Mouse (Mus musculus): ENCODE measurements at regions not wholly inside any gene's neighbourhood (a gene's known extent, or its start where the extent isn't known, plus 50 kb on each side); places are given as distances from the start of the nearest gene placed in this dataset.

DNA sequence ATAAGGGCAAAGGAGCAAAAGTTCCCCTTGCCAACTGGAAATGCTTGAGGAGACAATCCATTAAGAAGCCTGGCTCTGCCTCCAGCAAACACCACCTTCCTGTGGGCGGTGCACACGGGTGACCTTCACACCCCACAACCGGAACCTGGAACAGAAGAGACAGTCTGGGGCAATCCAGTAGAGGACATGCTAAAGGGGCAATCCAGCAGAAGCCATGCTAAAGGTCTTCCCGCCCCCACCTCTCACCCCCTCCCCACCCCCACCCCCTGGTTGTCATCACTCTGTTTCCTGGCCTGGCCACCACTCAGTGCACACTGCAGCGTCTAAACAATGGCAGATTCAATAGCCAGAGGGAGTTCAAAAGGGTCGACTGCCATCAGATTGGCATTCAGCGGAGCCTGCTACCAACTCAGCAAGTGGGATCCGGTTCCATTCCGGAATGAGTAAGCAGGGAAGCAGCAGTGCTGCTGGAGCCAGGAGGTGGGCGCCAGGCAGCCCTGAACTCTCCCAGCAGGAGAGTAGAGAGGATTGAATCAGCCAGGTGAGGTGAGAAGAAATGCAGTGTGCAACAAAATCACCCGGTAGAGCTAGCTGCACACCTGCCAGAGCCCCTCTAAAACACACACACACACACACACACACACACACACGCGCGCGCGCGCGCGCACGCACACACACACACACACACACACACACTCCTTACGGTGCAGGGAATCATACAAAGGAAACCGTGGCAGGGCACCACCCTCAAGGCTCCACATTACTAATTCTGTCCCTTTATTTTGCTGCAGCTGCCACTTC, 443.7 kb upstream of the Smim15 start:
- peak; percentile 25 for ATAC-seq (ENCODE audit: poor library complexity, severe bottlenecking)

DNA sequence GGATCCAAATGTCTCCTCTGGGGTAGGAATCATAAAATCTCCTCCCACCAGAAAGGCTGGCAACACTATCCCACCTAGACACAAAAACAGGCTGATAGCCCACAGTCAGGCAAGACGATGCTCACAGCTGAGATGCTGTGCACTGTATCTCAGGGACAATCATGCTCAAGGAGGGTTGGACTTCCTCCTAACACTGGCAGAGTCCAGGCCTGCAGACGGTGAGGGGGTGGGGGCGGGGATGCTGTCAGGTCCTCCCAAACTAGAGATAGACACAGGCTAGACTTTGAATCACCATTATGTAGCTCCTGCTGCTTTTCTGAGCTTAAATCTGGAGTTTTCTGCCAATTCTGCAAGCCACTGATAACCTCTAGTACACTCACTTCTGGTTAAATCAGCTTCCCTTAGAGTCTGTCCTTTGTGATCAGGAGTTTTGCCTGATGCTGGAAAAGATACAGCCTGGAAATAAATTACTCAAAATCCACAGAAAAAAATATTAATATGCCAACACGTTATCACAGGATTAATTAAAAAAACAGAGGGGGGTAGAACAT, 445.1 kb upstream of the Smim15 start:
- ATAC-seq (ENCODE audit: poor library complexity, severe bottlenecking), result peak; percentile 34; the same call in 1 of the 2 replicates

DNA sequence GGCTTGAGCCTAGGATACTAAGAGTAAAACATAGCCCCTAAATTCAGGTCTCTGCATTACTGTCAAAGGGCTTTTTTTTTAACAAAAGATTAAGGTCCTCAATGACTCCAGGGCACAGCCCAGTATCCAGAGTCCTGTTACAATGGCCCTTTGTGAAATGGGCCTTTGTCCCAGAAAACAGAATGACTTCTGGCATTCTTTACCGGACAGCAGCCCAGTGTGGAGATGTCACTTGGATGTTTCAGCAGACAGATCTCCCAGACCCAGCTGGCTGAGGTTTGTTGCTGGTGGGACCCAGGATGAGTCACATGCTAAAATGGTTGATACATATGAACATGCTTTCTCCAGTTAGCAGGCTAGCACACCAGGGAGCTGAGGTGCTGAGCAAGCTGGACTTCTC, 445.9 kb upstream of the Smim15 start:
- ATAC-seq (ENCODE audit: poor library complexity, severe bottlenecking), result no peak

DNA sequence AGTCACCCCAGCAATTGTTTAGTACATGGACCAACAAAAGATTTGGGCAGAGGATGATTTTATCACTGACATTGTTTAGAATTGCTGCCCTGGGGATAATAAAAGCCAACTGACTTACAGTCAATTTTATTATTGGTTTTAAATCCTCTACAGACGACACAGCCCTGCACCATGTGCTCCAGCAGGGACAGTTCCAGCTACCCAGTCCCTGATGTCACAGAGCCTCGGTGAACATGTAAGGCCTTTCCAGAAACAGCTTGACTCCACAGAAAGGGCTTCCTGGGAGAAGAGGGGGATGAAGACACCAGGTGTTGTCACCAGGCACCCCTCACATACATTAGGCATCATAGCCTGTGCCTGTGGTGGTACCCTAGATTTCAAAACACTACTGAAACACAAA, 447.0 kb upstream of the Smim15 start:
- ATAC-seq (ENCODE audit: poor library complexity, severe bottlenecking), result no peak

DNA sequence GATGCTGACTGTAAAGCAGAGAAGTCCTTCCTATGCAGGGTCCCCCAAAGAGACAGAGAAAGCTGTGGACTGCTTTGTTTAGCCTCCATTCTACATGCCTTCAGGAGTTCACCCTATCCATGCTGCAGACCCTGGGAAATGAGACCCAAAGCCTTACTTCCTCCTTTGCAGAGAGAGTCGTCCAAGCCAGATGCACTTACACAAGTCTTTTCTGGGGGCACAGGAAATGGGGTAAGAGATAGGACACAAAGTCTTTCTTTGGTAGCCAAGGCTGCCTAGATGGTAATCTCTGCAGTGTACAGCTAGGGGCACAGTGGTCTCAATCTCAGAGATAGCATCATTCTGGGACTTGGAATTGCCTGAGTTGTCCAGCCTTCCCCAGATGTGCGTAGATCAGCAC, 448.1 kb upstream of the Smim15 start:
- ATAC-seq (ENCODE audit: poor library complexity, severe bottlenecking), result peak; percentile 59

DNA sequence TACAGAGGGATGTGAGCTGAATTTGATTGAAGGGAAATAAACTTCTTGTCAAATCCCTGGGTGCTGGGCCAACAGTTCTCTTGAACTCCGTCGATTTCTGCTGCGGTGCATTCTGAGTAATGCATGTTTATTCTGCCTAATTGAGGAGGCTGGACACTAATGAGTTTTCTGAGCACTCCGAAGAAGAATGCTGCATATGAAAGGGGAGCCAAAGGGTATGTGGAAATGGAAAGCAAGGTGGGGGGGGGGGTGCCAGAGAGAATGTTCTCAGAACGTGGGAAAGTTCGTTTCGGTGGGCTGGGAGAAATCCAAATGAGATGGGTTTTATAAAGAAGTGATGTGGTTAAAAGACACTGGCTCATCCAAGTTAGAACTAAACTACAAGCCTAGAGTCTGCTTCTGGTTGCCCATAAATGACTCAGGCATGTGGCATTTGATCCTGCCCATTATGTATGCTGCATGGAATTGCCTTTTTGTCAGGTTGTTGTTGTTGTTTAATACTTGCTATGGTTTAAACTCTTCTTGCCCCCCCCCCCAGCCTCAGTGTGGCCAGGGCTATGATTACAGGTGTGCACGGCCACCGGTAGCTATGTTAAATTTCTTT, 455.7 kb upstream of the Smim15 start:
- no peak for ATAC-seq (ENCODE audit: poor library complexity, severe bottlenecking)

DNA sequence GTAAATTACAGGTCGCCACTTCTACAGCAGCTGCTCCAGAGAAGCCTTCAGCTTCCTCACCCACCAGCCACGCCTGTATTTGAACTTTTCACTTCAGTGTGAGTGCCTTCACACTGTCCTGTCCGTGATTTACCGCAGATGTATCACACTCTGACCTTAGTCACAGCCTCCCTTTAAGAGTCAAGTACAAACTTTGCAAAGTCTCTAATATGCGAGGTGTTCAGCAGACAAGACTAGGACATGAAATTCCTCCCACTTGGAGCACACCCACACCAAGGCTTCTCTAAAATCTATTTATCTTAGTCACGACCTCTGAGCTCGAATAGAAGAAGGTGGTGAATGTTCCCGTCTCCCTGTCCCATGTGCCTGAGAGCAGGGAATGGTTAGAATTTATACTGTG, 456.6 kb upstream of the Smim15 start:
- no peak for ATAC-seq (ENCODE audit: poor library complexity, severe bottlenecking)

DNA sequence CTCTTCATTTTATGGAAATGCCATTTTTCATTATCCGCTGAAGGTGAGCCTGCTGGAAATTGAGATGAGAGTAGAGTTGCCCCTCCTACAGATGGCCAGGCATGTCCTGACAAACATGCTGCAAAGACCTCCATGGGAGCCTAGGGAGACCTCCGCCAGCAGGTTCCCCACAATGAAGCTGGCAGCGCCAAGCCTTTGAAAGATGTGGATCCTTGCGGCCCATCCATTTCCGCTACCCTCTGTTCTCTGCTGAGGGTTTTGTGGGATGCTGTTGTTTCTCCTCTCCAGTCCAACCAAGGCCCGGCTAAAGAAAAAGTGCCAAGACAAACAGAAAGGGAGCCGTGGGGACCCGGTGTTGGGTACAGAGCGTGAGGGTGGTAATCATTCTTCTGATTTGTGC, 458.3 kb upstream of the Smim15 start:
- no peak for ATAC-seq (ENCODE audit: poor library complexity, severe bottlenecking)

DNA sequence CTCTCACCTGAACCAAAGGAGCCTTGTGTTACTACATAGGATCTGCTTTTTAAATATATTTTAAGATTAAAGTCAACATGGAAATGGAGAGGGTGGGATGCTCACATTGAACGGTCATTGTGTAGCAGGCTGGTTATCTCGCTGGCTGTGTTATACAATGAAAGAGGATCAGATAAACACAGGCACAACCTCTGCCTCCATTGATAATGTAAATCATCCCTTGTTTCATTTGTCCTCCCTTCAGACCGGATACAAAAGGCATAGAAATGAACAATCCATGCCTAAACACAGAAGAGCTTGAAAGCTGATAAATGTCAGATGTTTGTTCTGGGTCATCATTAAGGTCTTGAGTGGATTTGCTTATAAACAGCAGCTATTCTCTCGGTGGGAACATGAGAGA, 458.9 kb upstream of the Smim15 start:
- ATAC-seq (ENCODE audit: poor library complexity, severe bottlenecking), result no peak

DNA sequence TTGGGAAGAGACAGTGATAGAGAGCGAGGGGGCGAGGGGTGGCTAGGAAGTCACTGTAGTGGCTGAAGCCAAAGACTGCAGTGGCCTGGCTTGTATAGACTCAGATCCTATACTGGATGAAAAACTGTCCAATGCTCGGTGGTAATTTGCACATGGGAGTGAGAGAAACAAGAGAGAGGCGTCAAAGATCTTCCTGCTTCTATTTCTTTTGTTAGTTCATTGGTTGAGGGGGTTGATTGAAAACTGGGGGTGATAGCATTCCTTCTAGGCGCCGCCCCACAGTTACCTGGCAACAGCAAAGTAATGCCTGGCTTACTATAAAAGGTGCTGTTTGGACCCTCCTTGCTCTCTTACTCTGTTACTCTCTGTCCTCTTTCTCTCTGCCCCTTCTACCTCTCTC, 465.3 kb upstream of the Smim15 start:
- no peak for ATAC-seq (ENCODE audit: poor library complexity, severe bottlenecking)

DNA sequence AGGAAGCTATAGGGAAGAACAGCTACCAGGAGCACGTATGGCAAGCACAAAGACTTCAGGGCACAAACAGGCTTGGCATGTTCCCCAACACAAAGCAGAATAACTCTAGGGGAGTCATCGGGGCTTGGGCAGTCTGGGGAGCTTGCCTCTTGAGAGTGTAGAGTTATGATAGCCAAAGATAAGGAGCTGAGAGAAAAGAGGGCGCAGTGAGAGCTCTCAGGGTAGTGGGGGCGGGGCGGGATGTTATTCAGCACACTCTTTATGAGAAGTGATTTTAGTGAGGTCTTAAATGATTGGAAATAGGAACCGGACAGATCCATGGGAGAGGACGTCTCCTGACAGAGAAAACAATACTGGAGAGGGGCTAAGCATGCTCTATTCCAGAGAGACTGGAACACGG, 466.4 kb upstream of the Smim15 start:
- no peak for ATAC-seq (ENCODE audit: poor library complexity, severe bottlenecking)

DNA sequence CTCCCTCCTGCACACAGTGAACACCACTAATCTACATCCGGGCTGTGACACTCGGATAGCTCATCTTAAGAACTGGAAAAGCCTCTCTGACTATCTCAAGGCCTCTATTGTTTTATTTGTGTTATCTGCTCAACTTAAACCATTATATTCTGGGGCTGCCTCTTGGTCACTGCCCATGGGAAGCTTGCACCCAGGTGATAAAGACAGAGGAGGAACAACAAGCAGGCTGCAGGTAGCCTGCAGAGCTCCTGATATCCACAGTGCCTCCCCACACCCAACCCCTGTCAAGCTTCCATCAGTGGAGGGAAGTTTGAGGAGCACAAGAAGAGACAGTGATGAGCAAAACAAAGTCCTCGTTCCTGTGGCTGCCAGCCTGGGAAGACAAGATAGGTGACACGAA, 467.0 kb upstream of the Smim15 start:
- ATAC-seq (ENCODE audit: poor library complexity, severe bottlenecking), result 0 out of 2 replicates have a peak, but pooled peaks have one; percentile 6

DNA sequence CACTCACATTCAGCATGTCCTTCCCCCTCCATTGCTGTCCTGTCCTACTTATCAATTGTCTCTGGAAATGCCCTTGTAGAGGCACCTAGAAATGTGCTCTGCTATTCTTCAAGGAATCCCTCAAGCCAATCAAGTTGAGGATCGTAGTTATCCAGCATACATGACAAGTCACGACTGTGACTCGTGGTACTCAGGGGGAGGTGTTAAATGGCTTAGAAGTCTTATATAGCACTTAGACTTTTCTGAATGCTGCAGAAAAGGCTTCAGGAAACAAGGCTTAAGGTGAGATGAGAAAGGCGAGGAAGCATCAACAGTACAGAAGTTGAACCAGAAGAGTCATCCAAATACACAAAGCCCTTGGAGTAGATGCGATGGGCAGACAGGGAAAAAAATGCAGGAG, 467.5 kb upstream of the Smim15 start:
- ATAC-seq (ENCODE audit: poor library complexity, severe bottlenecking), result no peak

DNA sequence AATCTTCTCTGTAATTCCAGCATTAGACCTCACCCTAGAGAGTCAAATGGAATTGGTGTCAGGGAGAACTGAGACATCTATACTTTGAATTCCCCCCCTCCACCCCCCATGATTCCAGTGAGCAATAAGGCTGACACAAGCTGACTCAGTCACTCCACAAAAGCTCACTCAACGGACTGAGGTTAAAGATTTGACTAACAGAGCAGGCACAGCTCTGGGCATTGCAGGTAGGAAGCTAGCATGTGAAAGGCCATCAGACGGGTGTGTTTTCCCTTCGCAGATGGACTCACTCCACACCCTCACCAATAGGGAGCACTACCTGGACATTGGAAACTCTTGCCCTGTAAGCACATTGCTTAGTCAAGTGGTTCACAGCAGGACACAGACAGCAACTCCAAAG, 469.2 kb upstream of the Smim15 start:
- ATAC-seq (ENCODE audit: poor library complexity, severe bottlenecking), result no peak

DNA sequence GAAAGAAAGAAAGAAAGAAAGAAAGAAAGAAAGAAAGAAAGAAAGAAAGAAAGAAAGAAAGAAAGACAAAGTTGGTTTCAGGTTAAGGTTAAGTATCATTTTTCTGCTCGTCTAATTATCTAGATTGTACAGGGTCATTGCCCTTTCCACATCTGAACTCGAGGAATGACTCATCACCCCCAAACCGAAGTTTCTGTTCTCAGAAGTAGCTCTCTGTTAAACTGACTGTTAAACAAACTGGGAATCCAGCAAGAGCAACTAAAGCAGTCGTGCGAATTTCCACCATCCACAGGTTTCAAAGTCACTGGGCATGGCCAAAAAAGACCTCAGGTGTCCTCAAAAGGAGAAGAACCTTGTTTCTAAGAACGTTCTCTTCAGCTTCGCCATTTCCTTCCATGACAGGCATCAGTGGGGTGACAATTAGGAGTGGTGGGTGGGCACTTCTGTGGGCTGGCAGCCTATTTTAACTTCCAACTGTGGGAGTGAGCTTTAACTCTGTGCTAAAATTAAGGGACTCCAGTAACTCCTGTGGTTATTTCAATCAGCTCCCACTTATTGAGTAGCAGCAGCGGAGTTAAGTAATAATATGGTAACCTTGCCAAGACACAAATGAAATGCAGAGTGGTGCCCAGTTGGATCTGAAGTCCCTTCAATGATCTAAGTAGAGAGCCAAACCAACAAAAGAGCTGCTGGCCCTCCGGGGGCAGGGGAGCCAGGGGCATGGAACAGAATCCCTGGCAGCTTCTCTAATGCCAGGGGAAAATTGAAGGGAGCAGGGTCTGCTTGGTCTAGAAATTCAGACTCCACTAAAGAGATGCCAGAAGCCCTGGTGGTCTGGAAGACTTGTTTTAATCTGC, 470.5 kb upstream of the Smim15 start:
- no peak for ATAC-seq (ENCODE audit: poor library complexity, severe bottlenecking)

DNA sequence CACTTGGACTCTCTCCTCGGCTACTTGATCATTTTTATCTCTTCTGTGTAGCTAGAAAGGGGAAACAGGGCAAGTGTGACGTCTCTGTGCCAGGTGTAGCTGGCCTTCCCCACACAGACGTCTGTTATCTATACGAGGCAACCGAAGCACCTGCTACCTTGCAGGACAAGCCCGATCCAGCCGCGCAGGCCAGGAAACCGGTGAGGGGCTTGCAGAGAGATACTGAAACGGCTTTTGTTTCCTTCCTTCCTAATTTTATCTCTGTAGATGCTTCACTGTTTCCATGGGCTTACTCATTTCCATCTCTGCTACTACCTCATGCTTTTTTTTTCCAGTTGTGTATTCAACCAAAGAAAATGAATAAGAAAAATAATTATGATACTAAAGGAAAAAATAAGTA, 472.7 kb upstream of the Smim15 start:
- ATAC-seq (ENCODE audit: poor library complexity, severe bottlenecking), result 0 out of 2 replicates have a peak, but pooled peaks have one; percentile 16

DNA sequence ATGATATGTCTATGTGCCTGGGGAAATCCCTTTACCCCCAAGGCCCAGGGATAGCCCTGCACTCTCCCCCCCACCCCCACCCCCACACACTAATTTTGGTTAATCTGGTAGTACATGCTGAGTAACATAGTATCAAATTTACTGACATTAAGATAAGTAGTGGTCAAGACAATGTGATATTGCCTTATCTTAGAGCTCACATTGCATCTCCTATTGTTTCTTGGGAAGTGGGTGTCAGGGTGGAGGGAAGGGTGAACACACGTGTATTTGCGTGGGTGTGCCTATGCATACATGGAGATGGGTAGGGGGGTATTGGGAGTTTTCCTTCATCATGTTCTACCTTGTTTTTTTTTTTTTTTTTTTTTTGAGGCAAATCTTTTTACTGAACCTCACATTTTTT, 474.8 kb upstream of the Smim15 start:
- ATAC-seq (ENCODE audit: poor library complexity, severe bottlenecking), result no peak

DNA sequence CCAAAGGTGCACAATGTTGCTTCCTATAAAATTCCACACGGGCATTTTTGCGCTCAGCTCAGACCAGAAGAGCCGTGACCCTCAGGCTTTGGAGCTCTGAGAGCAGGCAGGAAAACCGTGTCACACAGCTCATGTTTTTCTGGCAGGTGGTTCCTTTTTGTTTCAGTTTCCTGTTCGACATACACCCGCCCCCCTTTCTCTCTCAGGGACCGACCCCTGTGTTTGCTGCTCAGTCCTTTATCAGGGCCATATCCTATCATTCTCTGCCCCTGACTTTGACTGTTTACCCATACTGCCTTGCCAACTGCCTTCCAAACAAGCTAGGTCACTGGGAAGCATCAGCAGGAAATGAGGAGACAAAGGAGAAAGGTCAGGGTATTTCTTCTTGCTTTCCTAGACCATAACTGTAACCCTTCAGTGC, 475.5 kb upstream of the Smim15 start:
- ATAC-seq (ENCODE audit: poor library complexity, severe bottlenecking), result peak; percentile 33; the same call in 1 of the 2 replicates

DNA sequence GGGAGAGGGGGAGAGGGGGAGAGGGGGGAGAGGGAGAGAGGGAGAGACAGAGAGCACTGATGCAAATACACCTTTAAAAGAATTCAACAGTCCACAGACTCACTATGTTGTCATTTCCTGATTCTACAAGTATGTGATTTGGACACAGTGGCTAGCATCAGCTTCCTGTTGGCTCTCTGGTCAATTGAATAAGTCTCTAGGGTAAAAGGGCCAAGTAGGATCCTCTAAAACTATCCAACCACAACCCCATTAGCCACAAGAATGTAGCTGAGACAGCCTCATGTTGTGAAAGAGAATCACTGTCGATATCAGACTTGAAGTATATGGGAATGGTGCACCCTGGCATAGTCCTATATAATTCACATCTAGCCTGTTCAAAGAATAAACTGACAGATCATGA, 481.8 kb upstream of the Smim15 start:
- peak; percentile 77 for ATAC-seq (ENCODE audit: poor library complexity, severe bottlenecking)

DNA sequence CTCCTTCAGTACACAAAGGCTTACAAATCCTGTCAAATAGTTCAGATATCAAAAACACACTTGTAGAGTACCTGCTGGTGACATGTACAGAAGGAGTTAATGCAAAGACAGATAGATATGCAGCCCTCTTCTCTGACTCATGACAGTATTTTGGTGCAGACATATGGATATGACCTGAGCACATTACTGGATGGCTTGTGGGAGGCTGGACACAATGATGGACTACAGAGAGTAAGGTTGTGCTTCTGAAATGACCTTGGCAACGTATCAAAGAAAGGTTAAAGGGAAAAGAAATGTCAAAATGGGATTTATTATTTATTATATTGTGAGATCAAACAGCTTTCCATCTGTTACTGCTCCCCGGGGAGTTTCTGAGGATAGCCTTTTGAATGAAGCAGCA, 482.7 kb upstream of the Smim15 start:
- ATAC-seq (ENCODE audit: poor library complexity, severe bottlenecking), result no peak

DNA sequence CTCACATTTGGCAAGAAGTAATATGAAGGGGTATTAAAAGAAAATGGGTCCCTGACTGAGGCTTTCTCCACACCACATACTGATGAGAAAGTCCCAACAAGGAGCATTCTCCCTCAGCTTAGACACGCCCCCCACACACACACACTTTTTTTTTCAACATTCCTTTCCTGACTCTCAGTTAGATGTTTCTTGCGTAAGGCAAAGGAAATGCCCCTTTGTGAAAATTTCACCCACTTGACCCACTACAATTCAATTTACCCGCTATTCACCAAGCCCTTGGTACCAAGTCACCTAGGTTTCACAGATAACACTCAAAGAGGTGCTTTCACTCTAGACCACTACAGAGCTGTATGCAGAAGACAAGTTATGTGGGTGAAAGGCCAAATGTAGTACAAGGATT, 488.3 kb upstream of the Smim15 start:
- ATAC-seq (ENCODE audit: poor library complexity, severe bottlenecking), result no peak

Data from megakaryocyte, adult 5-6 weeks (primary cell).